Mouse (Mus musculus): ENCODE data around the gene Gpr179.

DNA sequence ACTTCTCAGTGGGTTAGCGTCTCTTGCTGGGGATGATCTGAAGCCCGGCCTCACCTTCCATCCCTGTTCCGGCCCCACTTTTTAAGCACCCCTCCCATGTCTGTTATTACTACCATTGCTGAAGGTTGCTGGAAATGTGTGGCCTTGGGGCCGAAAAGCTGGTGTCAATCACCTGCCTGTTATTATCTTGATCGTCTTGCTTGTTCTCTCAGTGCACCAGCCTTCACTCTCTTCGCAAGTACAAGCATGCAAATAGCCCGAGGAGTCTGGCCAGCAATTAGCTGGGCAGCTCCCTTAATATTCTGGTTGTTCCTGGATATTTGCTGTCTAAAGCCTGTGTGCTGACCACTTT lies 11.7 kb upstream of the Gpr179 start:
- TF ChIP-seq POLR2A (IDR thresholded peaks at IDR 0.05; ENCODE audit: low read depth, low read length) (no peak), CTCF (IDR thresholded peaks at IDR 0.05; ENCODE audit: extremely low read depth, insufficient read length, insufficient replicate concordance, low read depth, low read length) (no peak)

Measured in small intestine, adult 2 months (tissue).